Mouse (Mus musculus) spleen, adult 10 weeks (tissue): ENCODE data around the gene Olfr982. TPM values are rescaled to one million over a fixed set of nuclear protein-coding genes. Genes with fewer than 3 reads are reported as not detected.

ENCODE experiments used
- polyA plus RNA-seq: library from polyadenylated mRNA; stranded (reverse); fragments of 350-450 nt; fragmentation: Illumina TruSeq; extraction: RNeasy Lipid Tissue Mini Kit (QIAGEN cat#74804); gene quantifications from one replicate; pipeline ENCODE4 v1.2.3, GENCODE M21; 2015; ENCODE audit warnings: low replicate concordance; ENCODE audit not compliant: insufficient read depth

Olfr982 gene
- polyA plus RNA-seq = not detected

DNA sequence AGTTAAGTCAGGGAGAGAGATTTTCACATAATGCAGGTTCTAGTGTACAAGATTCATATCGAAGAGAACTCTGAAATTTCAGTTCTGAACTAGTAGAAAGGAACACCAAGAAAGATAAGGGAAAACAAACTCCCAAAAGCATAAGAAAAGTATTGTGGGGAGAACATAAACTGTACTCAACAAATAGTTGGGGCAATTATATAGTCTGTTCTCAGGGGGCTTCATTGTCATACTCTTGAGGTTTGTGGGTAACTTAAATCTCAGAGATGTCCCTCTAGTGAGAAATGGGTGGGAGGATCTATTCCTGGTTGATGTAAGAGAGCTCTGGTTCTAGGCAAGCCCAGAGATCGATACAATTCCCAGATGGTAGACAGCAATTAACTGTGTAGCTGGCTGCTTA lies at the start of gene Olfr982:
Gene Olfr982, plus strand, starts transcription at position 301 of the 400 bp plus-strand sequence.

DNA sequence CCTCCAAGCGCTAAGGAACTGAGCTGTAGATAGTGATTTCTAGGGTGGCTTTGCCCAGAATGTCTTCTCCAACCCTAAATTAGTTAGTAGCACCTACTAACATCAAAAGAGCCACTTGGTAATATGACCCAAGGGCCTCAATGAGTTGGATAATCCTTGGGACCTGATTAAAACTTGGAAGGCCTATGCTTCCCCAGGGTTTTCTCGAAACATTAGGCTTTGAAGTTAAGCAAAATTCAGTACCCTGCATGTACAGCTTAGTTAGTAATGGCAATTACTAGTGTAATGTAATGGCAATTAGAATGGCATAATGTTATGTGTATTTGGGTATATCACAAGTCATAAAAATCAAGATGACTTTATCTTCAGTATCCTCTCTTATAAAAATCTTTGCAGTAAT lies 19.9 kb downstream of the Olfr982 start, which contains the start of gene Olfr983:
Gene Olfr983, minus strand, starts transcription at position 101 of the 400 bp plus-strand sequence.

DNA sequence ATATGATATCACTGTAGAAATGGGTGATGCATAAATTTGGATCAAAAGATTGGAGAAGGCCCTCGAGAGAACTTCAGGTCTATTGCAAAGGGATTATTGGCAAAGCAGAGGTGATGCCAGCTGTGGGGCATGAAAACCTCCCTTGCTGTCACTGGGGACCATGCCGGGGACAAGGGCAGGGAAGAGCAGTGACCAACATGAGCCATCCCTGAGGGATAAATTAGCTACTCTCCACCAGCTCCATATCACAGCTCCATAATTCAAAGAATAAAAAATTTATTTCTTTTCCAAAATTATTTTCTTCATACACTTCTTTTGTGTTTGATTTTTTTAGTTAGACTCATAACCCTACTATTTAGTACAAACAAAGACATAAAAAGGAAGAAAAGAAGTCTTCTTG lies 40.5 kb downstream of the Olfr982 start, which contains the start of gene Olfr984:
Gene Olfr984, minus strand, starts transcription at position 101 of the 400 bp plus-strand sequence.

Other genes with a start within 250 kb of the Olfr982 start
- gene Olfr971, start 237.0 kb upstream of the Olfr982 start, polyA plus RNA-seq = not detected
- not detected for gene Olfr972, start 207.4 kb upstream of the Olfr982 start, polyA plus RNA-seq
- not detected for gene Olfr229, start 166.5 kb upstream of the Olfr982 start, polyA plus RNA-seq
- gene Olfr974, start 136.3 kb upstream of the Olfr982 start, polyA plus RNA-seq = not detected
- not detected for gene Olfr975, start 121.8 kb upstream of the Olfr982 start, polyA plus RNA-seq
- gene Olfr976, start 112.7 kb upstream of the Olfr982 start, polyA plus RNA-seq = not detected
- gene Olfr978, start 81.7 kb upstream of the Olfr982 start, polyA plus RNA-seq = not detected
- gene Olfr979, start 70.4 kb upstream of the Olfr982 start, polyA plus RNA-seq = not detected
- not detected for gene Olfr980, start 64.2 kb upstream of the Olfr982 start, polyA plus RNA-seq
- gene Olfr981, start 52.4 kb upstream of the Olfr982 start, polyA plus RNA-seq = not detected
- gene Olfr983, start 19.8 kb downstream of the Olfr982 start, polyA plus RNA-seq = not detected
- gene Olfr984, start 40.4 kb downstream of the Olfr982 start, polyA plus RNA-seq = not detected
- not detected for gene Olfr985, start 56.4 kb downstream of the Olfr982 start, polyA plus RNA-seq
- gene Tmem225, start 74.3 kb downstream of the Olfr982 start, polyA plus RNA-seq = not detected
- gene Olfr986, start 107.1 kb downstream of the Olfr982 start, polyA plus RNA-seq = not detected
- 4.3 TPM for gene Zfp202, start 118.5 kb downstream of the Olfr982 start, polyA plus RNA-seq
- 2.6 TPM for gene Scn3b, start 195.4 kb downstream of the Olfr982 start, polyA plus RNA-seq